Mouse (Mus musculus) left cerebral cortex, adult 8-10 months (tissue): Measurements from ENCODE around the gene Alkbh6. TPM values are rescaled to one million over a fixed set of nuclear protein-coding genes. Genes with fewer than 3 reads are reported as not detected.

Source experiments
- total RNA-seq, 4 experiments: library from RNA; stranded (reverse); gene quantifications; 2 replicates each; pipeline ENCODE4 v1.2.4; 2022

The Alkbh6 gene
- total RNA-seq, 4 experiments from 2014 or later: 60.6 to 74.5 (median 62.8) TPM

Other genes starting within 250 kb of the Alkbh6 start
- gene Zfp82, start 235.8 kb upstream of the Alkbh6 start, total RNA-seq: 1 to 10 TPM; 5.7 to 6.5 (median 5.7) TPM
- gene Gm26920, start 218.3 kb upstream of the Alkbh6 start, total RNA-seq: under 1 TPM in 1 of 4 experiments, not detected in 3; 0.58 TPM
- 10 to 100 TPM in 2 of 4 experiments, 1 to 10 TPM in 2; 9.3 to 11.2 (median 10.4) TPM for gene Zfp566, start 218.2 kb upstream of the Alkbh6 start, total RNA-seq
- 10 to 100 TPM; 65.7 to 79.1 (median 70.9) TPM for gene Zfp260, start 213.9 kb upstream of the Alkbh6 start, total RNA-seq
- 10 to 100 TPM; 28.9 to 31.5 (median 30.1) TPM for gene Zfp382, start 186.8 kb upstream of the Alkbh6 start, total RNA-seq
- 10 to 100 TPM; 45.6 to 47.7 (median 46.7) TPM for gene Zfp146, start 139.0 kb upstream of the Alkbh6 start, total RNA-seq
- 1 to 10 TPM; 3.7 to 9.1 (median 5.7) TPM for gene Cox7a1, start 124.6 kb upstream of the Alkbh6 start, total RNA-seq
- 100 to 1,000 TPM; 173 to 205 (median 180) TPM for gene Capns1, start 109.9 kb upstream of the Alkbh6 start, total RNA-seq
- 10 to 100 TPM; 56.6 to 66.4 (median 60.7) TPM for gene Polr2i, start 76.8 kb upstream of the Alkbh6 start, total RNA-seq
- gene Tbcb, start 76.4 kb upstream of the Alkbh6 start, total RNA-seq: 100 to 1,000 TPM; 119 to 124 (median 122) TPM
- not detected for gene Ovol3, start 73.0 kb upstream of the Alkbh6 start, total RNA-seq
- under 1 TPM; 0.36 to 0.50 (median 0.38) TPM for gene Thap8, start 28.6 kb upstream of the Alkbh6 start, total RNA-seq
- gene Wdr62, start 28.3 kb upstream of the Alkbh6 start, total RNA-seq: 1 to 10 TPM; 1.4 to 2.9 (median 1.8) TPM
- 100 to 1,000 TPM; 377 to 471 (median 424) TPM for gene Clip3, start 17.0 kb upstream of the Alkbh6 start, total RNA-seq
- 10 to 100 TPM in 1 of 4 experiments, 1 to 10 TPM in 3; 7.4 to 10.5 (median 8.8) TPM for gene Syne4, start 6.1 kb downstream of the Alkbh6 start, total RNA-seq
- gene E130208F15Rik, start 13.0 kb downstream of the Alkbh6 start, total RNA-seq: under 1 TPM in 3 of 4 experiments, not detected in 1; 0.34 to 0.87 (median 0.48) TPM
- 10 to 100 TPM in 1 of 4 experiments, 1 to 10 TPM in 3; 8.3 to 10.0 (median 9.0) TPM for gene Sdhaf1, start 15.2 kb downstream of the Alkbh6 start, total RNA-seq
- 10 to 100 TPM; 29.0 to 31.8 (median 31.0) TPM for gene Lrfn3, start 54.1 kb downstream of the Alkbh6 start, total RNA-seq
- gene Tyrobp, start 105.0 kb downstream of the Alkbh6 start, total RNA-seq: 100 to 1,000 TPM in 2 of 4 experiments, 10 to 100 TPM in 2; 25.2 to 334 (median 134) TPM
- 1 to 10 TPM in 3 of 4 experiments, not detected in 1; 1.4 to 3.0 (median 2.1) TPM for gene Hcst, start 111.1 kb downstream of the Alkbh6 start, total RNA-seq
- gene Nfkbid, start 113.0 kb downstream of the Alkbh6 start, total RNA-seq: 1 to 10 TPM; 2.2 to 4.5 (median 2.8) TPM
- gene Aplp1, start 136.8 kb downstream of the Alkbh6 start, total RNA-seq: 1,000 to 10,000 TPM; 1,239 to 1,309 (median 1,269) TPM
- 10 to 100 TPM in 1 of 4 experiments, 1 to 10 TPM in 3; 5.5 to 10.2 (median 7.5) TPM for gene Kirrel2, start 149.0 kb downstream of the Alkbh6 start, total RNA-seq
- under 1 TPM; 0.68 to 0.82 (median 0.75) TPM for gene Nphs1, start 149.6 kb downstream of the Alkbh6 start, total RNA-seq
- gene Prodh2, start 184.9 kb downstream of the Alkbh6 start, total RNA-seq: not detected
- gene Arhgap33, start 226.3 kb downstream of the Alkbh6 start, total RNA-seq: 100 to 1,000 TPM; 177 to 184 (median 178) TPM
- 1 to 10 TPM; 5.5 to 8.1 (median 6.4) TPM for gene Hspb6, start 243.5 kb downstream of the Alkbh6 start, total RNA-seq
- 1 to 10 TPM; 3.4 to 4.4 (median 4.0) TPM for gene Proser3, start 243.6 kb downstream of the Alkbh6 start, total RNA-seq